Mouse (Mus musculus) adrenal gland, postnatal 10 days (tissue): ENCODE data around the gene Mpv17l2. TPM values are rescaled to one million over a fixed set of nuclear protein-coding genes. Genes with fewer than 3 reads are reported as not detected.

Source experiments
- DNase-seq: peaks from one replicate; pipeline ENCODE4 v3.0.0; 2021; ENCODE audit warnings: mixed read lengths
- total RNA-seq, 2 experiments: library from RNA; stranded (reverse); gene quantifications; 2 replicates each; pipeline ENCODE4 v1.2.3; 2021

Gene Mpv17l2
- total RNA-seq, 2 experiments from 2014 or later: 92.9 to 106 TPM

- DNase-seq: peak; percentile 77
Measured at GRCm38 (mm10) chr8:70766571-70767440, 6.1 kb upstream of the Mpv17l2 start.

- peak; percentile 60 for DNase-seq
Measured at GRCm38 (mm10) chr8:70765838-70766570, 5.3 kb upstream of the Mpv17l2 start.

GRCm38 (mm10) chr8:70765329-70765728 is 4.6 kb upstream of the Mpv17l2 start:
- no peak for DNase-seq

GRCm38 (mm10) chr8:70764676-70765075 is 3.9 kb upstream of the Mpv17l2 start:
- DNase-seq: no peak

- DNase-seq: no peak
Measured at GRCm38 (mm10) chr8:70764026-70764425, 3.3 kb upstream of the Mpv17l2 start.

- peak; percentile 78 for DNase-seq
Measured at GRCm38 (mm10) chr8:70763354-70763753, 2.6 kb upstream of the Mpv17l2 start.

- DNase-seq: no peak
Measured at GRCm38 (mm10) chr8:70762118-70762517, 1.4 kb upstream of the Mpv17l2 start.

DNA sequence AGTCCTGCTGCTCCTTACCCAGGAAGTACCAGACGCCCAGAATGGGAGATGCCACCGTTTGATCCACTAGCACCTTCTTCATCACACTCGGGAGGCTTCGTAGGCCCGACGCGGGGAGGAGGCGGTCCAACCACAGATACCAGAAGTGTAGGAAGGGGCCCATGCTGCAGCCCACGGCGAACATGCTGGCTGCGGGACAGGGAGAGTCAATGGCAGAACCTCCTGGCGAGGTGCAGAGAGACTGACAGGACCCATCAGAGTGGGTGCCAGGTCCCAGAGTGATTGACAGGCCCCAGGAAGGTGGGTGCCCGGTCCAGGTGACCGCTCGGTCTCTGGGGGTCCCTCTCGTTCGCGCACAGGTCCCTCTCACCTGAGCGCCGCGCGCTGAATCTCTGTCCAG is 396 bp downstream of the Mpv17l2 start:
- no peak for DNase-seq

DNA sequence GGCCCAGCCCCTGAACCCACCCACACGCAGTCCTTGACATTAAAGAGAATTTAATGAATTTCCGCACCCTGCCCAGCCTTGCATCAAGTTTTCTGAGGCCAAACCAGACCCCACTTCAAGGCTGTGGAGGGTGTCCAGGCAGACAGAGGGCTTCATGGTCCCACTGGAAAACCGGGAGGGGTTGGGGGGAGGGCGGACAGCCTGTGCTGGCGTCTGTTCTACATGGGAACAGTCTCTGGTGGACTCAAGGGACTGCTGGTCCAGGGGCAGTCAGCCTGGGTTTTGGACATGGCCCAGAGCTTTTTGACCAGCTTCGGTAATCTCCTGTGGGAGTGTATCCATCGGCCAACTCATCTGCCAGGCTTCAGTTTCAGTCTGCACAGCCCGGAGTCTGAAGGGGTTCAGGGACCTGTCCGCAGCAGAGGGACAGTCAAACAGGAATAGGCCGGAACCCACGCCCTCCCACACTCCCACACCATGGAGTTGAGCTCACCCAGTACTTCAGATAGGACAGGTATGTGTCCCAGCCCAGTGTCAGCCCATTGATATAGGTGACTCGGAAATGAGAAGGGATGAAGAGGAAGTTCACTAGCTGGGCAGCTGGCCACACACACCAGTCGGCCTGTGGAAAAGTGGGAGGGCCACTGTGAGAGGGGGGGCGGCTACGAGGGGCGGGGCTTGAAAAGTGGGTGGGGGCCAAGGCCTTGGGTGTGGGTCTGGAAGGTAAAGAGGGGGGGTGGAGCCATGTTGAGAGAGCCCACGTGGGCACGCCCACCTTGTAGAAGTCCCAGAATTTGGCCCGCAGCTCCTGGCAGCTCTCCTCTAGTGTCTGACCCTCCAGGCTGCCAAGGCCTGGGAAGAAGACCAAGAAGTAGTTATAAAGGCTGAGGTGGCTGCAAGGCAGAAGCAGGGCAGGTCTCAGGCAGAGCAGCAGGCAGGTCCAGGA is 1.9 kb downstream of the Mpv17l2 start:
- peak; percentile 84 for DNase-seq

DNA sequence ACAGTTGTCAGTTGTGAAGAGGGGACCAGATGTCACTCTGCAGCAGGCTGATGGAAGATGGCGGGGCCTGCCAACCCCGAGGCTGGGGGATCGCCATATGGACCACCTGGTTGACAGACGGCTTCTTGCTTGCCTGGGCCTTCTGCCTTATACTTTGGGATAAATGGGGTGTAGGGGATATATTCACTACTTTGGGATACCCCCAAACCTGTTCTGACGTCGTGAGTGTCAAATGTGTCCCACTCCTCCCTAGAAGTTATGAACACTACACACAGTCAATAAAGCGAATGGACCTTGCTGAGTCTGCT is 2.5 kb downstream of the Mpv17l2 start:
- DNase-seq: no peak

DNA sequence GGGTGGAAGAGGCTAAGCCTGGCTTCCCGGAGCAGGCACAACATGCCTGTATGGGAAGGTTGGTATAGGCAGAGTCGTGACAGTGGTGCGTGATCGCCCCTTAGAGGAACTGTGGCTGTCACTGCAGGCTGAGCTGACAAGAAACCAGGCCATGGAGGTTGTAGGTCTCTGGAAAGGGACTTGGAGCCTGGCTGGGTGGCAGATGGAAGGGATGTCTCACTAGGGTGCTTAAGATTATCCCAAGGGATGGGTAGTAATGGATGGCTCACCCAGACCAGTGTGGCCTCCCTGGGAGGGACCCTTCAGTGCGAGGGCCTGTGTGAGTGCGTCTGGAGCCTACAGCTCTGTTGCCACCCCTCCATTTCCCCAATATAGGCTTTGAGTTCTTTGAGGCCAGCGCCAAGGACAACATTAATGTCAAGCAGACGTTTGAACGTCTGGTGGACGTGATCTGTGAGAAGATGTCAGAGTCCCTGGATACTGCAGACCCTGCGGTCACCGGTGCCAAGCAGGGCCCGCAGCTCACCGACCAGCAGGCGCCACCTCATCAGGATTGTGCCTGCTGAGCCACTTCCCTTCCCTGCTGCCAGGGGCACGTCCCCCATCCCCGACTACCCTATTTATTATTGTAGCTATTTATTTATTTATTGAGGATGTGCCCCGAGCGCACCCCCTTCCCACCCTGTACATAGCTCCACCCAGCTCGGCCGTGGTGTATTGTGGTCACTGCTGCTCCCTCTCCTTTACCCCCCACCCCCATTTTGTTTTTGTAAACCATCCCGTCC is 3.0 kb downstream of the Mpv17l2 start:
- peak; percentile 62 for DNase-seq

DNA sequence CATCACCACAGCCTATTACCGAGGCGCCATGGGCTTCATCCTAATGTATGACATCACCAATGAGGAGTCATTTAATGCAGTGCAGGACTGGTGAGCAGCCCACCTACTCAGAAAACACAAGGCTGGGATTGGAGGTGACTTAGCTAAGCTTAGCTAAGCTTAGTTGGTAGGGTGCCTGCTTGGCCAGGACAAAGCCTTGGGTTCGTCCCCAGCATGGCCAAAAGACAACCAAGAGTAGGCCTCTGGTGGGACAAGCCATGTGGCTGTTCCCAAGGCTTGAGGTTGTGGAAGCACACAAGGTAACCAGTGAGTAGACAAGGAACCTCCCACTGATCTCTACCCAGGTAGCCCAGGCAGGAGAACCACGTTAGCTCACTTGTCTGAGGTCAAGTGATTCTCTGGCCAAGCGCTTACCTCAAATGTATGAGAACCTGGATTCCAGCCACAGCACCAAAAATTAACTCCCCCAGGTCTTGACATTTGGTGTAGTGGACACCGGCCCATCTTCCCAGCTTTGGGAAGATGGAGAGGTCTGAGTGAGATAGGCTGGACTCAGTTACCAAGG is 4.2 kb downstream of the Mpv17l2 start:
- DNase-seq: no peak

GRCm38 (mm10) chr8:70755661-70756475 is 4.9 kb downstream of the Mpv17l2 start:
- peak; percentile 46 for DNase-seq

DNA sequence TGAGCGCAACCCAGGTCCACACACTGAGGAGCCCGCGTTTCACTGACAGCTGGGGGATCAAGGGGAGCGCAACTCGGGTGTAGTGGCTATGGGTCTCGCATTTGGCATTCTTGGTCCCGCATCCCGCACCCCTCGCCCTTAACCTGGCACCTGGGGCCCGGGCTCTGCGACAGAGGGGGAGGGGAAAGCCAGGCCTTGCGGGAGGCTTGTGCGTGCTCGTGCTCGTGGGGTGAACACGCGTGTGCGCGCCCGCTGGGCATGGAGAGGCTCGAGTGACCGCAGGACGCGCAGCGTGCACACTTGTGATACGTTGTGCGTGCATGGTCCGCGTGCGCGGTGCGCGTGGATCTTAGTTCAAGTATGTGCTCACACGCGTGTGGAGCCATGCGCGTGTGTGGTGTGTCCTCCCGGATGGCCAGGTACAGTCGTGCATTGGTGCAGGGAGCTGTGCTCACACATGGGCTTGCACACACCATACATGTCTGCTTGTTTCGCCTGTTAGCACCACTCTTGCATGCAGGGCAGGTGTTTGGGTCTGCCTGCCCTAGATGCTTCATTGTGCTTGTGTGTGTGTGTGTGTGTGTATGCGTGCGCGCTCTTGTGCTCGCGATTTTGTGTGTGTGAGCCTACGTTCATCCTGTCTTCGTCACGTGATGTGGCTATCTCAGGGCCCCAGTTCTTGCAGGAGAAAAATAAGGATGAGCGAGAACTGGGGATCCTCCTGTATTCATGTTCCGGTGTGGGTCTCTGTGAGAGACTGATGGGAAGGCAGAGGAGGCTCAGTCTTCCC is 5.7 kb downstream of the Mpv17l2 start:
- DNase-seq: peak; percentile 76

- peak; percentile 97 for DNase-seq
Measured at GRCm38 (mm10) chr8:70754043-70754870, 6.5 kb downstream of the Mpv17l2 start, which contains the start of gene Rab3a. Rab3a (plus strand) TSS chr8:70754679.

DNA sequence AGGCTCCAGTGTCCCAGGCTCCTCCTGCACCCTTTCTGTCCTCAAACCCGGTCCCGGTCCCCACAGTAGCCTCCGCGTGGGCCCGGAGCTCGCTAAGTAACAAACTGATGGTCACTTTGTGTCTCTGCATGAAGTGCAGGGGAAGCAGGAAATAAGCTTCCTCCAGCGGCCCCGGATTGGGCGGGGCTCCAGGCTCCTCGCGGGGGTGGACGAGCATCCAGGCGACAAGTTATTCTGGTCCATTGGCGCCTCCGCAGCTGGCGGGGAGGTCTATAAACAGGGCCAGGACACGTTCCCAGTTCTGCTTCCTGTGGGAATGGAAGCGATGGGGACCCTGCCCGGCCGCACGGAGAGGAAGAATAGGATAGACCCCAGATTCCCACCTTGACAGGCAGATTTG is 7.6 kb downstream of the Mpv17l2 start:
- DNase-seq: peak; percentile 87

DNA sequence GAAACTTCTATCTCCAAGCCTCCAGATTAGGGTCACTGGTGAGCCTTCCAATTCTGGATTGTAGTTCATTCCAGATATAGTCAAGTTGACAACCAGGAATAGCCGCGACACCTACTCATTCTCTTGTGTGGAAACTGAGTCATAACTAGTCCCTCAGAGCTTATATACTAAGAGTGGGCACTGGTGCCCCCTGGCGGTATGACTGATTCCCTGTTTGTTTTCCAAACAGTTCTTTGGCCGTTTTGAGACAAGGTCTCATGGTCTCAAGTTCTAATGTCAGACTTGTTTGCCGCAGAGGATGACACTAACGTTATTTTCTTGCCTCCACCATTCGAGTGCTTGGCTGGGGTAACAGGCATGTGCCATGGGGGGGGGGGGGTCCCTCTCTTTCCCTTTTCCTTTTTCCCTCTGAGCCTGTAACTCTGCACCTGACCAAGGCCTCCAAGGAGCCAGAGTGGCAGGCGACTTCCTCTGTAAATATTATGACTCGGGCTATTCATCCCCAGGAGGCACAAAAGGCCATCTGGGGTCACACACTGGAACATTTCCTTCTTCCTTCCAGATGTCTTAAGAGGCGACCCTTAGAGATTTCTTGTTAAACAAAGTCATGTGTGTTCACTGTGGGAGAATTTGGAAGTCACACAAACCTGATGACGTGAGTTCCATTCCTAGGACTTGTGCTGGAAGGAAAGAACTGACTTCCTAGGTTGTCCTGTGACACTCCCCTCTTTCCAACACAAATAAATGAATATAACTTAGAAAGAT is 8.6 kb downstream of the Mpv17l2 start:
- DNase-seq: peak; percentile 89
